Mouse (Mus musculus) embryonic facial prominence, embryonic 10.5 days (tissue): ENCODE measurements around the gene Scn3b. TPM values are rescaled to one million over a fixed set of nuclear protein-coding genes. Genes with fewer than 3 reads are reported as not detected.
A peak's percentile ranks its signal among the peaks of the same experiment; 100 is the strongest.

Experiments used
- DNase-seq: peaks from one replicate; pipeline ENCODE4 v3.0.0-alpha.2; 2017; ENCODE audit warnings: low spot score
- H3K27ac ChIP-seq: fragments of 300-500 bp; sonication (generic); replicated peaks from 2 replicates; pipeline ENCODE4 v1.5.1; 2016; ENCODE audit warnings: mild to moderate bottlenecking
- H3K27me3 ChIP-seq: fragments of 300-500 bp; sonication (generic); replicated peaks from 2 replicates; pipeline ENCODE4 v1.6.1; 2016; ENCODE audit warnings: low read depth, mild to moderate bottlenecking; ENCODE audit not compliant: poor library complexity, severe bottlenecking
- H3K36me3 ChIP-seq: fragments of 300-500 bp; sonication (generic); replicated peaks from 2 replicates; pipeline ENCODE4 v1.6.1; 2016; ENCODE audit warnings: mild to moderate bottlenecking, moderate library complexity
- H3K4me1 ChIP-seq: fragments of 300-500 bp; sonication (generic); 2 replicates; pipeline ENCODE4 v1.6.1; 2016
- H3K4me3 ChIP-seq: fragments of 300-500 bp; sonication (generic); 2 replicates; pipeline ENCODE4 v1.5.1; 2016; ENCODE audit warnings: mild to moderate bottlenecking, moderate library complexity
- H3K9me3 ChIP-seq: fragments of 300-500 bp; sonication (generic); 2 replicates; pipeline ENCODE4 v1.6.1; 2016; ENCODE audit warnings: mild to moderate bottlenecking
- WGBS: fragments of 180-500 bp; shearing (Covaris S2); methylation state at CpG from one replicate; pipeline ENCODE4 v1.1.7; 2016; 5-methylcytosine and 5-hydroxymethylcytosine counted together
- polyA plus RNA-seq: library from polyadenylated mRNA; unstranded; fragments of >200 nt; fragmentation: Nextera tagmentation; extraction: Ambion mirVana; gene quantifications from 2 replicates; pipeline ENCODE4 v1.2.1, GENCODE M21; 2016

Scn3b gene
- polyA plus RNA-seq, 1 experiment from 2014 or later = 2.2 TPM

DNA sequence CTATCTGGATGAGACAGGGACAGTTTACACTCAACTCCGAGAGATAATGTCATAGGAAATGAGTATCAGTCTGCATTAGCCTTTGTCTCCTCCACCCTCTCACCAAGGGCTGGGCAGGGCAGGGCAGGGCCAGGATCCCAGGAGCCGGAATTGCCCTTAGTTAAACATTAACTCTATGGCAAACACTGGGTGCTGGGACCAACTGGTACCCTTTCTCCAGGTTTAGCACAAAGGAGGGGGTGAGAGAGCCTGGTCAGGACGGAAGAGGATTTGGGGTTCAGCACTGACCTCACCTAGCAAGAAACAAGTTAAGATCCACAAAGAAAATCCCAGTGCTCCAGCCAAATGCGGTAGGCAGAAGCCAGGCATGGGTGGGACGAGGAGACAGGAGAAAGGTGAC lies 54.2 kb downstream of the Scn3b start:
- Histone ChIP-seq H3K27ac (no peak overlapping the region), H3K27me3 (no peaks in the 10 kb centered on the region), H3K4me1 (peaks cover 31% of the 10 kb centered on the region), H3K9me3 (no peaks in the 10 kb centered on the region), H3K4me3 (no peak overlapping the region), H3K36me3 (no peaks in the 10 kb centered on the region; the same call in 1 of the 2 replicates)
- 90% methylated on average over 5 of the region's 5 CpGs for WGBS
- no peak for DNase-seq

DNA sequence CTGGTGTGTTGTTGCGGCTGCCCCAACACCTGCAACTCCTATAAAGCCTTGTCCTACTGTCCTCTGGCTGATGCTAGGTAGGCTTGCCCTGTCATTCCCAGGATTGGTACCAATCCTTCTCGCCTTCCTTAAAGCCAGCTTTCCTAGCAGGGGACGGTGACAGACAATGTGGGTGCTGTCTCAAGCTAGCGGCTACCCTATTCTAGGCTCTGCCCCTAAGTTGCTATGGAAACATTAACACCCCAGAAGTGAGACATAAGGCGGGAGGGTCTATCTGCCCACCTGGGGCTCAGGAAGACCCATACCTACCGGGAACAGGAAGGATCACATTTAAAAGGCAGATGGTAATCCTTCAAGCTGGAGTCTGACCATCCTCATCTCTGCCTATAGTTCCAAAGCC lies 54.8 kb downstream of the Scn3b start:
- Histone ChIP-seq H3K4me3 (no peak overlapping the region), H3K36me3 (no peaks in the 10 kb centered on the region; the same call in 1 of the 2 replicates), H3K9me3 (no peaks in the 10 kb centered on the region), H3K27ac (no peak overlapping the region), H3K4me1 (peaks cover 31% of the 10 kb centered on the region), H3K27me3 (no peaks in the 10 kb centered on the region)
- 81% methylated on average over 6 of the region's 6 CpGs for WGBS
- DNase-seq = no peak

- WGBS = 84% methylated on average over 4 of the region's 4 CpGs
- H3K27me3 ChIP-seq = no peaks in the 10 kb centered on the region
- no peaks in the 10 kb centered on the region; the same call in 1 of the 2 replicates for H3K36me3 ChIP-seq
- H3K4me3 ChIP-seq = no peak overlapping the region
- no peak for DNase-seq
- no peaks in the 10 kb centered on the region for H3K9me3 ChIP-seq
- H3K27ac ChIP-seq = no peak overlapping the region
- H3K4me1 ChIP-seq = peaks cover 31% of the 10 kb centered on the region
These were observed 55.3 kb downstream of the Scn3b start for GRCm38 (mm10) chr9:40324232-40324792.

DNA sequence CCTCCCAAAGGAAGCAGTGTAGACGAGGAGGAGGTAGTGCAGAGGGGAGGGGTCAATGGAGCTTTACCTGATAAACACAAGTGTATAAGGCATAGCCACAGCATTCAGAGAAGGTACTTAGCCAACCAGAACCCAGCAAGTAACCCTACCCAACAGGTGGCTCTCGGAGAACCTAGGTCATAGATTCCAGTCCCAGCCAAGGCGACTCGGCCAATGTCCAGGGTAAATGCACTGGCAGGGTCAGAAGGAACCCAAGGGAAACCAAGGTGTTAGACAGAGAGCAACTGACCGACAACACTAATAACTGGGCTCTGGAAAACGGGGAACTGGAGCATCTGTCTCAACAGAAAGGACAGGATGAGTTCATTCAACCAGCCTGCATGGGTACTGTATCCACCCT lies 55.8 kb downstream of the Scn3b start:
- Histone ChIP-seq H3K27me3 (no peaks in the 10 kb centered on the region), H3K4me1 (peaks cover 31% of the 10 kb centered on the region), H3K36me3 (no peaks in the 10 kb centered on the region; the same call in 1 of the 2 replicates), H3K9me3 (no peaks in the 10 kb centered on the region), H3K4me3 (no peak overlapping the region), H3K27ac (no peak overlapping the region)
- 92% methylated on average over 6 of the region's 6 CpGs for WGBS
- no peak for DNase-seq

GRCm38 (mm10) chr9:40326260-40326915 lies 57.4 kb downstream of the Scn3b start:
- WGBS = 61% methylated on average over 7 of the region's 7 CpGs
- Histone ChIP-seq H3K4me3 (no peak overlapping the region), H3K27ac (no peak overlapping the region), H3K4me1 (peaks cover 22% of the 10 kb centered on the region), H3K9me3 (no peaks in the 10 kb centered on the region), H3K27me3 (no peaks in the 10 kb centered on the region), H3K36me3 (no peaks in the 10 kb centered on the region; the same call in 1 of the 2 replicates)
- DNase-seq = no peak

DNA sequence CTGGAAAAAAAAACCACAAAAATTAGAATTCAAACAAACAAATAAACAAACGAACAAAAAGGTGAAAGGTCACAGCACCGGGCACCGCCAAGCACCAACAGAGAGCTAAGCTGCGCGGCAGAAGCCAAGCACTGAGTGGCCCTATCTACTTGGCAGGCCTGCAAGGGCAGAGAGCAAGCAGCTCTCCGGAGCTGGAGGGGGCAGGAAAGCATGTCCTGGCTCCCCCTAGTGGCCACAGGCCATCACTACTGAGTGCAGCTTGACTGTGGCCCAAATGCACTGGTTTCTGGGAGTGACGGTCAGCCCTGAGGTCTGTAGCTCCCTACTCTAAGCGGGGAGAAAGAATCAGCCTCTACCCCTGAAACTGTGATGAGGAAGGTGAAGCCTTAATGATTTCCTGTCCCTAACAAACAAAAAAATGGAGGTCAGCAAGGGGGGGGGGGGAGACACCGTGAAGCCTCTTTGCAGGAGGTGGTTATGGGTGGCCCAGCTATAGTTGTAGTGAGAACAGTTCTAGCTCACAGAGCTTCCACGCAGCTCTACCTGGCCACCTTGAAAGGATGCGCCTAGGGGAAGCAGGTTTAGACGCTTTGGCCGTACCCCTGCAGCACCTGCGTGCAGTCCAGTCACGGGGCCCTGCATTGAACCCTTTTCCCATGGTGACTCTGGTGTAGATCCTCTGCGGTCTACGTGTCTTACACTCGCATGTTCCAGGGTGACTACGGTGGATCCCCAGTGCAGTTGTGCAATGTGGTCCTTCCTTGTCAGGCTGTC lies 61.8 kb downstream of the Scn3b start:
- Histone ChIP-seq H3K4me3 (no peak overlapping the region), H3K27me3 (no peaks in the 10 kb centered on the region), H3K27ac (no peak overlapping the region), H3K36me3 (no peaks in the 10 kb centered on the region; the same call in 1 of the 2 replicates), H3K9me3 (no peaks in the 10 kb centered on the region), H3K4me1 (peaks cover 11% of the 10 kb centered on the region)
- 56% methylated on average over 19 of the region's 19 CpGs for WGBS
- DNase-seq = peak; percentile 88

DNA sequence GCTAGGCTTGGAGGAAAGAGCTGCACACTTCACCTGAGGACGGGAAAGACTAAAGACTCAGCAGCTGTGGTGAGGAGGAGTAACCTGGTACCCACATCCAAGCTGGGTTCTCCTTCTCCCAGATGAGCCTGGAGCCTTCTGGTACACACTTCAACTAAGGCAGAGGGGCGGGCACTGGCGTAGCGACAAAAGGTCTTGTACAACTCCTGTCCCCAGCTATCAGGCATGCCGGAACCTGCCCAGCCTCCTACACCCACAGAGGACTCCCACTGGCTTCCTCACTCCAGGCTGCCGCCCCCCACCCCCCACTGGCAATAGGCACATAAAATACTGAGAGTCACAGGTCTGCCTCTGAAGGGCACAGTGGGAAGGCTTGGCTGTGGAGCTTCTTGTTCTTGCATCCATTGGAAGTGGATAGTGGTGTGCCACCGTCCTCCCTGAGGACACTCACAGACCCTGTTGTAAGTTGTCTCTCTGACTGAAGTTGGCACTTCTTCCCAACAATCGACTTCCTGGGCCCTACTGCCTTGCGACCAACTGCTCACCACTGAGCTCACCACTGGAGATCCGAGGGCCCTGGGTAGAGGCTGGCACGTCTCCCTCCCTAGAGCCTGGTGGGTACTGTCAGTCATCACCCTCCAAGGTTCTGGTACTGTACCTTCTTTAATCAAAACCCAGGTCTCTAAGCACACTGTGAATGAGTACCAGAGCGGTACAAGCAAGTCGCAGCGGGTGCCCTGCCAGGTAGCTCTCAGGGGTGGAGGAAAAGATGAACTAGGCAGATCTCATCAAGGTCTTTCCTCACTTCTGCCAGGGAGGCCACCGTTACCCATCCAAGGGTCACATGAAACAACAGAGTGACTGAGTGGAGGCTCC lies 62.6 kb downstream of the Scn3b start:
- WGBS = 90% methylated on average over 15 of the region's 15 CpGs
- H3K9me3 ChIP-seq = no peaks in the 10 kb centered on the region
- no peaks in the 10 kb centered on the region; the same call in 1 of the 2 replicates for H3K36me3 ChIP-seq
- H3K4me3 ChIP-seq = no peak overlapping the region
- H3K4me1 ChIP-seq = peaks cover 3% of the 10 kb centered on the region; the same call in 1 of the 2 replicates
- H3K27me3 ChIP-seq = no peaks in the 10 kb centered on the region
- no peak for DNase-seq
- H3K27ac ChIP-seq = no peak overlapping the region

DNA sequence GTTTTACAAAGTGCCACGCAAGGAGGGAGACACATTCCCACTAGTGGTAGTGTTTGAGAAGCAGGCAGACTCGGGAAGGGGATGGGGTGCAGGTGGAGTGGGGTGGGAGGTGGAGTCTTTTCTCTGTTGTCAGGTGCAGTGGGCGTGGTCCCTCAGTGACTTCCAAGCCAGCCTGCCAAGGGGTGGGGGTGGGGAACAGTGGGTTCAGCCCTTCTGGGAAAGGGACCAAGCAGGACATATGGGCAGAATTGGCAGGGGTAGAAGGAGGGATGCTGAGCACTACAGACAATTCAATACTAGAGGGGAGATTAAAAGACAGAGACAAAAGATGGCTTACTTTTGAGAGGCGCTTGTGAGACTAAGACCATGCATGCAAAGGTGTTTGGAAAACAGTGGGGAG lies 63.3 kb downstream of the Scn3b start:
- no peak for DNase-seq
- Histone ChIP-seq H3K27me3 (no peaks in the 10 kb centered on the region), H3K9me3 (no peaks in the 10 kb centered on the region), H3K4me1 (peaks cover 3% of the 10 kb centered on the region; the same call in 1 of the 2 replicates), H3K36me3 (no peaks in the 10 kb centered on the region; the same call in 1 of the 2 replicates), H3K27ac (no peak overlapping the region), H3K4me3 (no peak overlapping the region)
- 85% methylated on average over 4 of the region's 4 CpGs for WGBS

DNA sequence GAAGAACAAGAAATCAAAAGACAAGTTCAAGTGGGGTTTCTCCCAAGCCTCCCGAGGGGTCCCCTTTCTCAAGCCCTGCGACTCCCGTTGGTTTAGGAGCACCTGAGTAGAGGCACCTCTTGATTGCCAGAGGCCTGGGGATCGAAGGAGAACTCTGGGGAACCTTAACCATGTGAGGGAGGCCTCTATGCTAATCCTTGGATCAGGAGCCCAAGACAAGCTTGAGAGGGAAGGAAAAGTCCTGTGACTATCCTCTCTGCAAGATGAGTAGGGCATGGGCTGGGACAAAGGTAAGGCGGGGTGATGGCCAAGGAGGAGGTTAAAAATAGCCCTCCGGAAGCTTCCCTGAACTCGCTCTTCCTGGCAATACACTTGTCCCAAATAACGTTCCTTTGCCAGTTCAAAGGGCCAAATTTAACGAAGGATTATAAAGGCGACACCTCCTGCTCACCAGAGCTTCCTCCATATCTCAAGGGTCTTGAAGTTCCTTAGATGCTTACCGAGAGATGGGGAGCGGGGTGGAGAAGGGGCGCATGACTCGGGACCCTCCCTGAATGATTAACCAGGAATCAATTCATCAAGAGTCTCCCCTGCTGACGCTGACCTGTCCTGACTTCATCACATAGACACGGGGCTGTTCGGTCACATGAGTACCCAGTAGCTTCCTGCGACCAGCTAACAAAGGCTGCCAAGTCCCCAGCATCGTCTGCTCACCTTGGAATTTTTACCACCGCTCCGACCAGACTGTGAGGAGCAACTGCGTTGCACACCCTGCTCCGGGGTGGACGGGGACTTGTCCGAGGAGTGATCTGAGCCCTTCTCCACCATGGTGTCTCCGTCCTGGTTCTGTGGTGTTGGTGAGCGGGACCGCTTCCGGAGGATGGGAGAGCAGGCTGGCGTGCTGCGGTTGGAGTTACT lies 64.0 kb downstream of the Scn3b start:
- 86% methylated on average over 31 of the region's 31 CpGs for WGBS
- Histone ChIP-seq H3K9me3 (no peaks in the 10 kb centered on the region), H3K4me1 (peaks cover 3% of the 10 kb centered on the region; the same call in 1 of the 2 replicates), H3K4me3 (no peak overlapping the region), H3K36me3 (no peaks in the 10 kb centered on the region; the same call in 1 of the 2 replicates), H3K27me3 (no peaks in the 10 kb centered on the region), H3K27ac (no peak overlapping the region)
- DNase-seq = no peak

GRCm38 (mm10) chr9:40333649-40334396 lies 64.8 kb downstream of the Scn3b start:
- Histone ChIP-seq H3K36me3 (no peaks in the 10 kb centered on the region), H3K27ac (no peak overlapping the region), H3K4me1 (peaks cover 3% of the 10 kb centered on the region; the same call in 1 of the 2 replicates), H3K4me3 (no peak overlapping the region), H3K9me3 (no peaks in the 10 kb centered on the region), H3K27me3 (no peaks in the 10 kb centered on the region)
- 61% methylated on average over 9 of the region's 9 CpGs for WGBS
- DNase-seq = peak; percentile 80

DNA sequence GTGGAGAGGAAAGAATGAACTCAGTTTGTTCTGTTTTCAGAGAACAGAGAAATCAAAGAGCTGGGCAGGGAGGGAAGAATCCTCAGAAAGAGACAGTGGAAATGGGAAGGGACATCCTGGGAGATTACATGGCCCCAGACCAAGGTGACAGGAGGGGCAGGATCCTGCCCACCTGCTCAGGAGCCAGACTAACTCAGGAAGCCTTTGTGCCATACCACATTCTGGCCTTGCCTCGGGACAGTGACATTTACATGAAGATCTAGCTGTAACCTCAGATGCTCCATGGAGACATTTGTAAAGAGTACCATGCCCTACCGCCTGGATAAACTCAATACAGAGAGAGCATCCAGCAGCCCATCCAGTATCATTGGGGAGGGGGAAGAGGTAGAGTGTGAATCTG lies 65.6 kb downstream of the Scn3b start:
- Histone ChIP-seq H3K9me3 (no peaks in the 10 kb centered on the region), H3K27me3 (no peaks in the 10 kb centered on the region), H3K4me1 (peaks cover 3% of the 10 kb centered on the region), H3K4me3 (no peak overlapping the region), H3K36me3 (no peaks in the 10 kb centered on the region), H3K27ac (no peak overlapping the region)
- WGBS = 71% methylated on average over 2 of the region's 2 CpGs
- no peak for DNase-seq
